Mouse (Mus musculus): ENCODE measurements around the gene Itpkc. TPM values are rescaled to one million over a fixed set of nuclear protein-coding genes. Genes with fewer than 3 reads are reported as not detected.

The Itpkc gene
- total RNA-seq, 2 experiments from 2014 or later, result 2.3 to 3.6 TPM

- peak; percentile 13 for DNase-seq
These were observed 64.1 kb downstream of the Itpkc start for GRCm38 (mm10) chr7:27164112-27164947.

- DNase-seq, result peak; percentile 62
These were observed 65.0 kb downstream of the Itpkc start for GRCm38 (mm10) chr7:27163450-27163805.

- no peak for DNase-seq
These were observed 65.5 kb downstream of the Itpkc start for GRCm38 (mm10) chr7:27162780-27163449.

GRCm38 (mm10) chr7:27161744-27162143 is 66.7 kb downstream of the Itpkc start:
- peak; percentile 46 for DNase-seq

GRCm38 (mm10) chr7:27160921-27161320 is 67.5 kb downstream of the Itpkc start:
- DNase-seq, result no peak

GRCm38 (mm10) chr7:27159882-27160281 is 68.6 kb downstream of the Itpkc start:
- DNase-seq, result peak; percentile 85

- no peak for DNase-seq
These were observed 69.2 kb downstream of the Itpkc start for GRCm38 (mm10) chr7:27159256-27159655.

- no peak for DNase-seq
These were observed 70.3 kb downstream of the Itpkc start for GRCm38 (mm10) chr7:27158171-27158570.

Small RNA genes lying within 50 kb of the gene (microRNA-seq; reads per million reads assigned to microRNA genes)
- gene Mir1191 (ENCODE audit: borderline replicate concordance in 2 of 2) (0 to 0.53 reads per million in 2 experiments), gene Mir3101 (ENCODE audit: borderline replicate concordance in 2 of 2) (0 to 0.26 reads per million in 2 experiments)

Other genes starting within 250 kb of the Itpkc start
- gene Cyp2a12, start 199.6 kb downstream of the Itpkc start, total RNA-seq (2021), result not detected
- gene Cyp2f2, start 108.8 kb downstream of the Itpkc start, total RNA-seq (2021), result 1 to 10 TPM in 1 of 2 experiments, not detected in 1; 3.4 TPM
- not detected for gene Cyp2t4, start 74.9 kb downstream of the Itpkc start, total RNA-seq (2021)
- gene Egln2, start 61.9 kb downstream of the Itpkc start, total RNA-seq (2021), result 100 to 1,000 TPM in 1 of 2 experiments, 10 to 100 TPM in 1; 92.9 to 103 TPM
- 10 to 100 TPM; 10.1 to 10.4 TPM for gene Rab4b, start 49.8 kb downstream of the Itpkc start, total RNA-seq (2021)
- not detected for gene Gm21983, start 47.6 kb downstream of the Itpkc start, total RNA-seq (2021)
- not detected for gene Mia, start 47.5 kb downstream of the Itpkc start, total RNA-seq (2021)
- 10 to 100 TPM; 12.1 to 13.0 TPM for gene BC024978, start 32.9 kb downstream of the Itpkc start, total RNA-seq (2021)
- 10 to 100 TPM; 31.4 to 31.8 TPM for gene Snrpa, start 32.4 kb downstream of the Itpkc start, total RNA-seq (2021)
- gene Coq8b, start 4.4 kb upstream of the Itpkc start, total RNA-seq (2021), result 1 to 10 TPM; 3.0 to 4.9 TPM
- gene Numbl, start 29.8 kb upstream of the Itpkc start, total RNA-seq (2021), result 1 to 10 TPM; 3.6 to 5.4 TPM
- gene Ltbp4, start 109.0 kb upstream of the Itpkc start, total RNA-seq (2021), result 10 to 100 TPM; 69.4 to 77.8 TPM
- 1 to 10 TPM in 1 of 2 experiments, under 1 TPM in 1; 1.00 to 3.1 TPM for gene Shkbp1, start 127.4 kb upstream of the Itpkc start, total RNA-seq (2021)
- not detected for gene Gm20479, start 128.8 kb upstream of the Itpkc start, total RNA-seq (2021)
- under 1 TPM in 1 of 2 experiments, not detected in 1; 0.05 TPM for gene Sptbn4, start 219.0 kb upstream of the Itpkc start, total RNA-seq (2021)
- gene Blvrb, start 219.3 kb upstream of the Itpkc start, total RNA-seq (2021), result 10 to 100 TPM; 11.0 to 17.2 TPM
- gene Sertad3, start 245.1 kb upstream of the Itpkc start, total RNA-seq (2021), result 1 to 10 TPM; 3.8 to 7.3 TPM

All from gastrocnemius, postnatal 25 days (tissue).